Mouse (Mus musculus) ES-E14 (cell line): ENCODE data around the gene Lrrn2. TPM values are rescaled to one million over a fixed set of nuclear protein-coding genes. Genes with fewer than 3 reads are reported as not detected.

Experiments
- DNase-seq: peaks from one replicate; pipeline ENCODE4 v3.0.0-alpha.2; 2013; ENCODE audit warnings: low read depth, low spot score
- H3K27ac ChIP-seq: 2 replicates; pipeline ENCODE4 v1.5.1; 2012; ENCODE audit warnings: low read depth, mild to moderate bottlenecking, low read length, moderate library complexity, mixed read lengths; ENCODE audit not compliant: poor library complexity, insufficient read depth, severe bottlenecking
- H3K36me3 ChIP-seq: 2 replicates; pipeline ENCODE4 v1.6.1; 2012; ENCODE audit warnings: mild to moderate bottlenecking, low read length, moderate library complexity, mixed read lengths; ENCODE audit not compliant: control insufficient read depth, poor library complexity, insufficient read depth, severe bottlenecking
- H3K4me1 ChIP-seq, 2 experiments: fragments of 150-350 bp in 1 of 2; sonication (generic) in 1 of 2; 2 replicates each; pipeline ENCODE4 v1.6.1; 2012; ENCODE audit warnings: low read length in 2 of 2, mild to moderate bottlenecking in 1 of 2, mixed read lengths in 1 of 2; ENCODE audit not compliant: control insufficient read depth in 2 of 2, insufficient read depth in 2 of 2, poor library complexity in 1 of 2
- H3K4me3 ChIP-seq, 2 experiments: fragments of 150-350 bp in 1 of 2; sonication (generic) in 1 of 2; 2 replicates each; pipeline ENCODE4 v1.5.1; 2012; ENCODE audit warnings: low read length in 2 of 2, low read depth in 1 of 2, mild to moderate bottlenecking in 1 of 2, mixed read lengths in 1 of 2; ENCODE audit not compliant: insufficient read depth in 1 of 2, poor library complexity in 1 of 2, severe bottlenecking in 1 of 2
- H3K9ac ChIP-seq: 2 replicates; pipeline ENCODE4 v1.6.1; 2012; ENCODE audit warnings: low read depth, mild to moderate bottlenecking, low read length, mixed read lengths; ENCODE audit not compliant: poor library complexity, insufficient read depth, severe bottlenecking
- H3K9me3 ChIP-seq: fragments of 150-350 bp; sonication (generic); 2 replicates; pipeline ENCODE4 v1.6.1; 2012; ENCODE audit warnings: low read depth, mild to moderate bottlenecking, low read length; ENCODE audit not compliant: control insufficient read depth, insufficient read depth
- CHD2 ChIP-seq: IDR thresholded peaks from 2 replicates; pipeline ENCODE4 v1.6.1; 2014; ENCODE audit warnings: mild to moderate bottlenecking, low read depth, low read length, inconsistent platforms
- HCFC1 ChIP-seq: IDR thresholded peaks from 2 replicates; pipeline ENCODE4 v1.6.1; 2012; ENCODE audit warnings: low read length, inconsistent platforms, borderline replicate concordance; ENCODE audit not compliant: insufficient read depth
- MAFK ChIP-seq: IDR thresholded peaks from 2 replicates; pipeline ENCODE4 v1.6.1; 2014; ENCODE audit warnings: mild to moderate bottlenecking, low read depth, low read length, inconsistent platforms; ENCODE audit not compliant: insufficient read depth
- ZC3H11A ChIP-seq: IDR thresholded peaks from 2 replicates; pipeline ENCODE4 v1.6.1; 2012; ENCODE audit warnings: low read depth, mild to moderate bottlenecking, inconsistent platforms, low read length, borderline replicate concordance
- ZNF384 ChIP-seq: IDR thresholded peaks from 2 replicates; pipeline ENCODE4 v1.6.1; 2012; ENCODE audit warnings: low read depth, low read length, inconsistent platforms
- in situ Hi-C, 2 experiments: fragments of 600-800 bp; cut with MboI; formaldehyde crosslinking; loops; one replicate each; pipeline ENCODE4 v1.15.1; 2025; ENCODE audit warnings: low sequenced_read_pairs in 2 of 2, inconsistent platforms in 1 of 2; ENCODE audit not compliant: unreplicated experiment in 2 of 2
- total RNA-seq: library from RNA; depleted of rRNA; stranded (reverse); fragments of 300-350 nt; gene quantifications from 2 replicates; pipeline ENCODE4 v1.2.3, GENCODE M21; 2012

The Lrrn2 gene
- total RNA-seq, 1 experiment, result 3.0 TPM

- no peak overlapping the region for H3K9ac ChIP-seq
- H3K36me3 ChIP-seq, result no peaks in the 10 kb centered on the region
Measured at GRCm38 (mm10) chr1:132903519-132903918, 23.4 kb downstream of the Lrrn2 start.

GRCm38 (mm10) chr1:132909090-132909489, 29.0 kb downstream of the Lrrn2 start:
- in situ Hi-C loops, result no loop called here
- H3K36me3 ChIP-seq, result no peaks in the 10 kb centered on the region; the same call in 1 of the 2 replicates
- no peak overlapping the region for H3K27ac ChIP-seq
- peaks cover 0 to 8% of the 10 kb centered on the region in 2 experiments; a peak in 1 of 4 replicates for H3K4me1 ChIP-seq
- H3K9me3 ChIP-seq, result no peaks in the 10 kb centered on the region
- no peak for DNase-seq
- no peak overlapping the region for H3K9ac ChIP-seq
- TF ChIP-seq MAFK, result no peak
- TF ChIP-seq ZC3H11A, result no peak
- no peak for TF ChIP-seq CHD2
- no peak for TF ChIP-seq HCFC1
- TF ChIP-seq ZNF384, result no peak
- H3K4me3 ChIP-seq, result no peak overlapping the region

More at GRCm38 (mm10) chr1:132903519-132903918, 23.4 kb downstream of the Lrrn2 start:
- Histone ChIP-seq H3K4me3 (no peak overlapping the region), H3K9me3 (no peaks in the 10 kb centered on the region), H3K27ac (no peak overlapping the region), H3K4me1 (peaks cover 0 to 15% of the 10 kb centered on the region in 2 experiments; a peak in 2 of 4 replicates)
- DNase-seq, result no peak
- in situ Hi-C loops, result no loop called here
- TF ChIP-seq CHD2 (no peak), HCFC1 (no peak)

DNA sequence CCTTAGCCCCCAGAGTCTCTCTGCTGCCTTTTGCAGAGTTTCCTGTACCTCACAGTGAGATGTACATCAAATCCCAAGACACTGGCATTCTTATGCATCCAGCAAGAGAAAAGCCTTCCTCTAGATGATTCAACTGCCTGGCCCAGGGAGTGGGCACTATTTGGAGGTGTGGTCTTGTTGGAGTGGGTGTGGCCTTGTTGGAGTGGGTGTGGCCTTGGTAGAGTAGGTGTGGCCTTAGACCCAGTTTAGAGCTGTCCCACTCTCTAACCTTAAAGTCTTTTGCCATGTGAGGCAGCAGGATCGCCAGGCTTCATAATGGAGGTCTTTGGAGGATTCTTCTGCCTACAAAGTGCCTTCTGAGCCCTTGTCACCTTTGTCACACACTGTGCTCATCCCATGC, 29.9 kb downstream of the Lrrn2 start:
- TF ChIP-seq ZNF384 (no peak), MAFK (no peak), HCFC1 (no peak), CHD2 (no peak), ZC3H11A (no peak)
- H3K4me3 ChIP-seq, result no peak overlapping the region

GRCm38 (mm10) chr1:132910414-132911041, 30.5 kb downstream of the Lrrn2 start:
- TF ChIP-seq ZNF384, result no peak
- no peak for TF ChIP-seq MAFK
- TF ChIP-seq HCFC1, result no peak
- no peak for TF ChIP-seq ZC3H11A
- TF ChIP-seq CHD2, result no peak
- Histone ChIP-seq H3K27ac (no peak overlapping the region), H3K4me3 (no peak overlapping the region), H3K9me3 (no peaks in the 10 kb centered on the region), H3K4me1 (peaks cover 0 to 5% of the 10 kb centered on the region in 2 experiments; a peak in 1 of 4 replicates), H3K36me3 (no peaks in the 10 kb centered on the region; the same call in 1 of the 2 replicates), H3K9ac (no peak overlapping the region)
- no peak for DNase-seq
- in situ Hi-C loops, result no loop called here

More for the DNA sequence above, 29.9 kb downstream of the Lrrn2 start:
- in situ Hi-C loops, result no loop called here
- no peaks in the 10 kb centered on the region for H3K9me3 ChIP-seq
- no peaks in the 10 kb centered on the region; the same call in 1 of the 2 replicates for H3K36me3 ChIP-seq
- peaks cover 0 to 5% of the 10 kb centered on the region in 2 experiments; a peak in 1 of 4 replicates for H3K4me1 ChIP-seq
- DNase-seq, result no peak
- no peak overlapping the region for H3K27ac ChIP-seq
- H3K9ac ChIP-seq, result no peak overlapping the region
